Mouse (Mus musculus): Measurements from ENCODE around the gene Rtl5.
"Not testable (repeated sequence)": the region's sequence is repeated elsewhere in the genome, so short reads cannot be mapped to it uniquely, and the experiment has no call there.

Rtl5 gene

GRCm38 (mm10) chrX:102070591-102071471, at the start of gene Rtl5:
Rtl5 (minus strand) TSS chrX:102071304.
- peak; percentile 59 for DNase-seq (ENCODE audit: low spot score)

- DNase-seq (ENCODE audit: low spot score) = peak; percentile 91
These were observed 48.1 kb upstream of the Rtl5 start, which contains the start of gene Pin4 for GRCm38 (mm10) chrX:102119042-102119864. Pin4 (plus strand) TSS chrX:102119447.

GRCm38 (mm10) chrX:102115676-102116075, 44.6 kb upstream of the Rtl5 start:
- DNase-seq (ENCODE audit: low spot score) = no peak

- not testable (repeated sequence) for DNase-seq (ENCODE audit: low spot score)
These were observed 38.2 kb upstream of the Rtl5 start for GRCm38 (mm10) chrX:102109349-102109748.

GRCm38 (mm10) chrX:102103830-102104229, 32.7 kb upstream of the Rtl5 start:
- DNase-seq (ENCODE audit: low spot score) = not testable (repeated sequence)

- no peak for DNase-seq (ENCODE audit: low spot score)
These were observed 30.8 kb upstream of the Rtl5 start for GRCm38 (mm10) chrX:102101886-102102285.

- DNase-seq (ENCODE audit: low spot score) = no peak
These were observed 23.3 kb upstream of the Rtl5 start for GRCm38 (mm10) chrX:102094381-102094904.

- DNase-seq (ENCODE audit: low spot score) = no peak
These were observed 19.5 kb upstream of the Rtl5 start for GRCm38 (mm10) chrX:102090605-102091004.

GRCm38 (mm10) chrX:102085798-102086443, 14.8 kb upstream of the Rtl5 start:
- no peak for DNase-seq (ENCODE audit: low spot score)

GRCm38 (mm10) chrX:102082340-102082739, 11.2 kb upstream of the Rtl5 start:
- DNase-seq (ENCODE audit: low spot score) = no peak

GRCm38 (mm10) chrX:102081573-102082279, 10.6 kb upstream of the Rtl5 start:
- no peak for DNase-seq (ENCODE audit: low spot score)

- DNase-seq (ENCODE audit: low spot score) = no peak
These were observed 10.0 kb upstream of the Rtl5 start for GRCm38 (mm10) chrX:102081076-102081475.

- DNase-seq (ENCODE audit: low spot score) = no peak
These were observed 6.0 kb upstream of the Rtl5 start for GRCm38 (mm10) chrX:102076886-102077765.

- no peak for DNase-seq (ENCODE audit: low spot score)
These were observed 4.1 kb upstream of the Rtl5 start for GRCm38 (mm10) chrX:102075158-102075557.

- DNase-seq (ENCODE audit: low spot score) = no peak
These were observed 3.3 kb upstream of the Rtl5 start for GRCm38 (mm10) chrX:102074435-102074834.

GRCm38 (mm10) chrX:102073605-102074325, 2.7 kb upstream of the Rtl5 start:
- DNase-seq (ENCODE audit: low spot score) = no peak

GRCm38 (mm10) chrX:102071517-102071916, 413 bp upstream of the Rtl5 start:
- no peak for DNase-seq (ENCODE audit: low spot score)

GRCm38 (mm10) chrX:102068811-102069540, 2.1 kb downstream of the Rtl5 start:
- no peak for DNase-seq (ENCODE audit: low spot score)

- no peak for DNase-seq (ENCODE audit: low spot score)
These were observed 4.0 kb downstream of the Rtl5 start for GRCm38 (mm10) chrX:102067118-102067517.
